Mouse (Mus musculus): ENCODE results near the gene Irgq.
"Not testable (repeated sequence)": the region's sequence is repeated elsewhere in the genome, so short reads cannot be mapped to it uniquely, and the experiment has no call there.

Gene Irgq

DNA sequence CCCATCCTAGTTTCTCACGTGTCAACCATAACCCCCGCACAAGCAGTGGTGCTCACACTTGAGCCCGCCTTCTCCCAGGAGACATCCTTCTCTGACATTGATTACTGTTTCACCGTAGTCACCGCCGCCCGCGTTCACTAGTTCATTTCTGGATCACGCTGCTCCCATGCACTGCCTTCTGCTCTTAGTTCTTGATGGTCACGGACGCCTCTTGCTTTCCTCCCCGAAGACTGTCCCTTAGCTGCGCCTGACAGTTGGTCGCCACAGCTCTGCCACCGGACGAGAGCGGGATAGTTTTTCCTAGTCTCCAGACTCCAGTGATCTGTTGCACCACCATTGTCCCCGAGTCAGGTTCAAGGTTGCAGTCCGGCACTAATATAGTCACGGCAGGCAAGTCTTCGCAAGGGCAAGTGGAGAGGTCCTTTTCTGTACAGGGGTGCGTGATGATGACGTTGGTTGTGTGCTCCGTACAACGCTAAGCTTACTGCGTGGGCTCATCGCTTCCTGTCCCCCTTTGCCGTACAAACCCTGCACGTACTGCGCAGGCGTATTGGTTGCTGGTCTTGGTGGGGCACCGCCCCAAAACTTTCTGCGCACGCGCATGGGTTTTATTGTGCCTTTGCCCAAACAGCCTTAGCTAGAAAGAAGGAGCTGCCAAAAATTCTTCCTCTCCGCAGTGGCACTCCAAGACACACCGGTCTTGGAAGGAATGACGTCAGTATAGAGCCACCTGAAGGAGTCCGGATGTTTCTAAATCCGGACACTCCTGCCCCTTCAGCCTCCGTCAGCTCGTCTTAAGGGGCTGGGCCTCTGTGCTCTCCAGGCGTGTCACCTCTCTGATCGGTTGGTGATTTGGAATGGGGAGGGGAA, at the start of gene Irgq:
Irgq (plus strand) TSS at position 628 of the 870 bp plus-strand sequence.
- peak; percentile 100 for DNase-seq

GRCm38 (mm10) chr7:24480986-24481473, 49.5 kb upstream of the Irgq start:
- DNase-seq = no peak

GRCm38 (mm10) chr7:24481474-24482207, 48.8 kb upstream of the Irgq start, which contains the start of gene Cadm4:
Gene Cadm4 (plus strand): TSS chr7:24482023.
- DNase-seq = peak; percentile 69

DNA sequence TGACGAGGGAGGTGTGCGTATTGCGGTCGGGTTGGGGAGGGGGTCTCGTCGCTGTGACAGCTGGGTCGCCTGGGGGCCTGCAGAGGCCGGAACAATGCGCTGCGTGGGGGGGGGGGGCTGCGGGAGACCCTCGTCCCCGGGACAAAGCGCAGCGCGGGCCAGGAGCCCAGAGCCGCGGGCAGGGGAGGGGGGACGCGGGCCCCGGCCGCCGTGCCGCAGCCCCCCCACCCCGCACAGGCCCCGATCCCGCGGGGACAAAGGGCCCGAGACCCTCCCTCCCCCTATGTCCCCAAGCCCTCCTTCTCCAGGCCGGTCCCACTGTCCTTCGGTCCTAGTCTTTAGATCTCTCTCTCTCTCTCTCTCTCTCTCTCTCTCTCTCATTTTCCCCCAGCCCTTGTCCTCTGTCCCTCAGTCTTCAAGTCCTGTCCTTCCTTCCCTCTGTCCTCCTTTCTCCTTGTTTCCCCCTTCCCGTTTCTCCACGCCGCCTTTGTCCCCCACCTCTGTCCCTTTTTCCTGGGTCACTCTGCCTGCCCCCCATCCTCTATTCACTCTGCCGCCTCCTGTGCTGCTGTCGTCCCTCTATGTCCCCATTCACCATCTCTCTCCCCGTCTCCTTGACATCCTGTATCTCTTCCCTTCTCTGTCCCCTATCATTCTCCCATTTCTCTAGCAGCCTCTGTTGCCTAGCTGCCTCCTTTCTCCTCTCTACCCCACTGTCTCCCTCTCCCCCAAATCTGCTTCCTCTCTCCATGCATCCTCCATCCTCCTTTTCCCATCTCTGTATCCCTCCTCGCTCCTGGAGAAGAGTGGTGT, 48.1 kb upstream of the Irgq start:
- no peak for DNase-seq

DNA sequence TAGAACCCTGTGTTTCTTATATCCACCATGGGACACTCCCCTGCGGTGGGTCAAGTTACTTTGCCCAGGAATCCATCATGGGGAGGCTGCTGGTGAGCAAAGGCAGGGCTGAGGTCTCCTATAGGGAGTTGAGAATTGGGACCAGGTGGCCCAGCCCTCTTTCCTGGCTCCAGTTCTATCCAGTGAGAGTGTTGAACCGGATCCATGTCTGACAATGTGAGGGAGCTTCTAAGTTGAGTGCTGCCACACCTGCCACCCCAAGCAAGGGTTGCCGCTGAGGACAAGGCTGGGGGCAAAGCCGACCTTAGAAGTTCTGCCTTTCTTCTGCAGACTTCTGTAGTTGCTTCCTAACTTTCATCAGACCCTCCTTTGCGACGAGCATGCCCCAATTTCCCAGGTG, 47.2 kb upstream of the Irgq start:
- DNase-seq = not testable (repeated sequence)

- DNase-seq = no peak
Measured at GRCm38 (mm10) chr7:24485481-24485880, 45.0 kb upstream of the Irgq start.

DNA sequence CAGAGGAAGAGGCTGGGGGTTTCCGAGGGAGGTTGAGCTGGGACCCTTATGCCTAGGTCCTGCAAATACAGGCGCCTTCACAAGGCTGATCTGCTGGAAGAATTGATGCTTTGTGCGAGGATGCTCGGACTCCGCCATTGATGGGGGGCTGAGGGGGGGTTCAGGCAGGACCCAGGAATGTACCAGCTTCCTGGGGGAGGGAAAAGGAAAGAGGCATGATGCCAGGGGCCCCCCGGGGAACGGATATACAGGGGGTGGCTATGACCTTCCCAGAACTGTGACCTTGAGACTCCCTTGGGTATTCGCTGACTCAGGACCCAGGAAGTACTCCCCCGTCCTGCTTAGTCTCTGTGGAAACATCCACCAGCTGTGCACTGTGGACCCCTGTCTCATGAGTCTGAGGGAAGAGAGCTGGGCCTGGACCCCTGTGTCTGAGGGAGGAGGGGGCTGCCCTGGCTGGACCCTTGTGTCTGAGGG, 43.8 kb upstream of the Irgq start:
- no peak for DNase-seq

DNA sequence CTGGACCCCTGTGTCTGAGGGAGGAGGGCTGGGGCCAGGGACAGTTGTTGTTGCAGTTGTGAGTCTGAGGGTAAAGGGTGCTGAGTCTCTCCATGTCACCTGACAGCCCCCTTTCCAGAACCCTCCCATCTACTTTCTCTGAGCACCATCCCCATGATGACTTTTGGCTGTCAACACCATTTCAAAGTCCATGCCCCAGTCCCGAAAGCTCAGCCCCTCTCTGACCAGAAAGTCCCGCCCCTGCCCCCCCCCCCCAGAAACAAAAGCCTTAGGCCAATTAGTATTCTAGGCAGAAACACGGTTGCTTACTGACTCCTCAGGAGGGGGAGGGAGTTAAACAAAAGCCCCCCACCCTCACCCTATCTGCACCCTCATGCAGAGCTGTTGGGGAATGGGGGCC, 43.1 kb upstream of the Irgq start:
- no peak for DNase-seq

GRCm38 (mm10) chr7:24488303-24488702, 42.2 kb upstream of the Irgq start:
- DNase-seq = no peak

- no peak for DNase-seq
Measured at GRCm38 (mm10) chr7:24499856-24500577, 30.5 kb upstream of the Irgq start.

DNA sequence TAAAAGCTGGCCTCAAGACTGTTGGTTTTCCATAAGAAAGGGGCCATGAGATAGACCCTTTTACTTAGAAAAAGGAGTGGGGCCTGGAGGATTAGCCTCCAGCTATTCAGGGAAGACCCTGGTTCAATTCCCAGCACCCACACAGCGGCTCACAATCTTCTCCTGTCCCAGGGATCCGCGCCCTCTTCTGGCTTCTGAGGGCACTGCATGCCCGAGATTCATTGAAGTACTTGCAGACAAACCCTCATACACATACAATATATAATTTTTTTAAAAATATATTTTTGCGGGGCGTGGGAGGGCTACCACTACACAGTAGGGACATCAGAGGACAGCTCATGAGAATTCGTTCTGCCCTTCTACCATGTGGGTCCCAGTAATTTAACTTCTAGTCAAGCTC, 29.6 kb upstream of the Irgq start:
- DNase-seq = peak; percentile 56

DNA sequence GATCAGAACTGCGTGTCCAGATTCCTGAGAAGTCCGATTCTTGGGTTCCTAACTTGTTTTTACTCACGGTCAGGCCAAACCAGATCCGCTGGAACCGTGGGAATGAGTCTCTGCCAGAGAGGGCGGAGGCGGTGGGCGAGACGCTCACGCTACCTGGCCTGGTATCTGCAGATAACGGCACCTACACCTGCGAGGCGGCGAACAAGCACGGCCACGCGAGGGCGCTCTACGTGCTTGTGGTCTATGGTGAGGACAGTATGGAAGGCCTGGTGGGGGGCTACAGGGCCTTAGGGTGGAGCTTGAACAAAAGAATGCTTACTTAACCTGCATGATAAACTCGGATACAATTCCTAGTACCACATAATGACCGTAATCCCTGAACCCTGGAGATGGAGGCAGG, 29.0 kb upstream of the Irgq start:
- peak; percentile 56 for DNase-seq

DNA sequence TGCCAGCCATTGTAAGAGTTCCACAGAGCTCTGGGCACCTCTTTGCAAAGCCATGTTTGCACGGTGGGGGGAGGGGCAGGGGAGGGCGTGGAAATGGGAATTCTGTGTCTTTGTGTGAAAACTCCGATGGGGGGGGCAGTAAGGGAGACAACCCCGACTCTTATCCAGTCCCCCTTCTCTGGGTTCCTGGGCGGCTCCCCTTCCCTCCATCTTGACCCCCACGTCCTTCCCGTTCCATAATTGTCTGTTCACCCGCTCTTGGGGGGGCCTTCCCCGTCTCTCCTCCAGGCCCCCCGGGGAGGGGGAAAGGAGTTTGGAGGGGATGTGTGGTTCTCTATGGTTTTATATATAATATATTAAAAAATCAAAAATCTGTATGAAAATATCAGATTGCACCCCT, 26.5 kb upstream of the Irgq start:
- no peak for DNase-seq

DNA sequence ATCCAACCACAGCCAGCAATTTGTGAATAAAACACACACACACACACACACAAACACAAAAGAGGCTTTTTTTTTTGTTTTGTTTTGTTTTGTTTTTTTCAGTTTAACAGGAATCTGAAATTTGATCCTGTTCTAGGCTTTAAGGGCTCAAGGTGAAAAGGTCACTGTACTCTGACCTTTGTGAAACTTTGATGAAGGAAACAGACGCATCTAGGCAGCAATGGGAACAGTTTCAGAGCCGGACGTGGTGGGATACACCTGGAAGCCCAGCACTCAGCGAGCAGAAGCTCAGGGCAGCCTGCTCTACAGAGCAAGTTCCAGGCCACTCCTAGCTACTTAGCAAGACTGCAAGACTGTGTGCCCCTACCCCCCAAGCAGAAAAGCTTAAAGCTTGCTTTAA, 25.6 kb upstream of the Irgq start:
- no peak for DNase-seq

DNA sequence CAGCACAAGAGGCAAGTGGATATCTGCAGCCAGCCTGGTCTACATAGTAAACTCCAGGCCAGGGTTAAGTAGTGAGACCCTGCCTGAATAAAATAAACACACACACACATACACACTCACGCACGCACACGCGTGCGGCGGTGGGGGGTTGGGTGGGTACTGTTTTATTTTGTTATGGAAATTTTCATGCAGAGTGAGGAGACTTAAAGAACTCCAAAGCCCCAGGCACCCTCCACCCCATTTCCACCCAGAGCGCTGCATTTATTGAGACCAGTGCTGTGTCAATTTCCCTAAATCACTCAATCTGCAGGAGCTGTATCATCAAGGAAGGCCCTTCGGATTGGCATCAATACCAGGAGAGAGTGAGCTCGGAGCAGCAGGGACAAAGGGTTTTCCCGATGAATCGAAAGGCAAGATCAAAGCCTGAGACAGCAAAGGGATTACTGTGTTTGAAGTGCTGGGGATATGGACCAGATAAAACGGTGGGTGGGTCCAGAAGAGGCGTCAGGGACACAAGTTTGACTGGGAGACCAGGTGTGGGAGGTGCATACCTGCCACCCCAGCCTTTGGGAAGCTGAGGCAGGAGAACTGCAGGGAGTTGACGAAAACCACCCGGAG, 24.9 kb upstream of the Irgq start:
- DNase-seq = no peak

DNA sequence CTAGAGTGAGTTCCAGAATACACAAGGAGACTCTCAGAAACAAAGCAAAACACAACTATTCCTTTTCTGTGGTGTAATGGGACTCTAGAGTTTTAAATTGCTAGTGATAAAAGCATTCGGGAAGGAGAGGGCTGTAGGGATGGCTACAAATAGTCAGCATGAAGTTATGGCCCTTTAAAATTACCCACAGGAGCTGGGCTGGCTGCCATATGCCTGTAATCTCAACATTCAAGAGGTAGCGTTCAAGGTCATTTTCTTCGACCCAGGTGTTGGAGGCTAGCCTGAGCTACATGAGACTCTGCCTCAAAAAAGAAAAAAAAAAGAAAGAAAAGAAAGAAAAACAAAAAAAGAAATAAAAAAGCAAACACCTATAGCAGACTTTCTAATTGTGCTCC, 24.4 kb upstream of the Irgq start:
- DNase-seq = no peak

DNA sequence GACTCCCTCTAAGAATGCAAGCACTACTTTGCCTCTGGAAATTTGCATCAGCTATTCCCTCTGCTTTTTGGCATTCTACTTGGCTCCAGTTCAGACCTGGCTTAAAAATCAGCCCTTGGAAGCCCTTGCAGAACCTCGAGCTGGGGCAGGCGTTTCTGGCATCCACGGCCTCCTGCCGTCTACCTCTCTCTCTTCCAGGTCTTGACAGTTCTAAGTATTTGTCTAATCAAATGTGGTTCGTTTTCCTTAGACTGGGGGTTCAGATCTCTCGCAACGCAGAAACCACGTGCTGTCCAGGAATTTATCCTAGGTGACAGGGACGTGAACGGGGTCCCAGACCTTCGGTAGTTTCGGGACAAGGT, 24.0 kb upstream of the Irgq start:
- DNase-seq = peak; percentile 31

DNA sequence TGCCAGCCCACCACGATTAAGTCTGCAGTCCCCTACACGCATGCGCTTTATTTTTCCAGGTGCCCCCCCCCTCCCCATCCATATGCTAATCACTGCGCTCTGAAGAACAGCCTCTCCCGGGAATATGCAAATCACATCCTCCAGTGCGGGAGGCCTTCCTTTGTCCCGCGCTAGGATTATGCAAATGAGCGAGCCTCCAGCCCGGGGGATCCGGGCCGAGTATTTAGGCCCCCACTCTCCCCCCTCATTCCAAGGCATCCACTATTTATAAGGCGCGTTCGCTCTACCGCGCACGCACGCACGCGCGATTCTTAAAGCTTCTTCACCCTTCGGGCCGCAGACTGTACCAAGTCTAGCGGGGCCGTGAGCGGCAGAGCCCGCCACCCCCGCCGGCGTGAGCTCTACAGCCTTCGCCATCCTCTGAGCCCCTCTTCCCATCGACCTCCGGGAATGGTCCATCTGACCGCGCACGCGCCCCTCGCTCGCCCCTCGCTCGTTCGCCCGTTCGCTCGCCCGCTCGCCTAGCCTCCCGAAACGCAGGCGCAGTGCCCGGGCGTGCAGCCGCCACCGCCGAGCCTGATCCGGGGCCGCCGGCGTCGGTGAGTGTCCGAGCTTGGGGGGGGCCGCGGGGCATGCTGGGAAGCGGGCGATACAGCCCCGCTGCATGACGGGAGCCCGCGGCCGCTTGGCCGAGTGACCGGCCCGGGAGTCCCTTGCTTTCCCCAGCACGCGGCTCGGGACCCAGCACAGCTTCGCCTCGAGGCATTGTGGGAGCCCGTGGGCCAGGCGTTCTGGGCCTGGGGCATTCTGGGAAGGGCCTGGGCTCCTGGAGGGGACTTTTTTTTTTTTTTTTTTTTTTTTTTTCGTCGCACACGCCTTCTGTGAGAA, 23.4 kb upstream of the Irgq start, which contains the start of gene Zfp428:
Zfp428 (plus strand) TSS at position 169 of the 888 bp plus-strand sequence.
- peak; percentile 87 for DNase-seq

DNA sequence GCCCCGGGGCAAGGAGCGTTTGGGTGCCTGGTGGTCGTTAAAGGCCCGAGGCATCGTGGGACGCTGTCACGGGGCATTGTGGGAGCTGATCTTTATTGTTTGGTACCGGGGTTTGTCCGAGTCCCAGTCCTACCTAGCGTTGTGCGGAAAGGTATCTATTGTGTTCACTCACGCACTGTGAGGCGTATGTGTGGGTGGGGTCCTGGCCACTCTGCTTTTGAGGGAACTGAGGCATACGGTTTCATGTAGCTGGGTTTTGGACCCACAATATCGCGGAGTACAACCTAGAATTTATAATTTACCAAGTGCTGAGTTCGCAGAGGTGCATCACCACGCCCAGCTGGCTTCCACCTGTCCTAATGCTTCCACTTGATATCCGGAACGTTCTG, 22.8 kb upstream of the Irgq start:
- no peak for DNase-seq

DNA sequence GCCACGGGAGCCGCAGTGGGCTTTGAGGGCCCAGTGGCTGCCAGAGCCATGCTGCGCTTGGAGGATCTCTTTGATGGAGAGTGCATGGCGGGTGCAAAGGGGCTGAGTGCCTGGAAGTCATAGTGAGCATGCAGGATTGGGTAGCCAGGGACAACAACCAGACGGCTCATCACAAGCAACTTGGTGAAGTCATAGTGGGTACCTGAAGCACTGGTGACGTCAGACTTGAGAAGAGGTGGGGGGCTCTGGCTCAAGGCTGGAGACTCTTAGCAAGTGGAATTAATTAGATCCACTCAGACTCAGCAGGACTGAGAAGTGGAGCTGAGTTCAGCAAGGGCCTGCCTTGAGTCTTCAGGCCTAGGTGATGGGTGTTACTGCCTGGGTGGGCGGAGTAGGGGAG, 18.1 kb upstream of the Irgq start, which contains the start of gene AC161166.1:
AC161166.1 (minus strand) TSS at position 101 of the 400 bp plus-strand sequence.
- DNase-seq = no peak

DNA sequence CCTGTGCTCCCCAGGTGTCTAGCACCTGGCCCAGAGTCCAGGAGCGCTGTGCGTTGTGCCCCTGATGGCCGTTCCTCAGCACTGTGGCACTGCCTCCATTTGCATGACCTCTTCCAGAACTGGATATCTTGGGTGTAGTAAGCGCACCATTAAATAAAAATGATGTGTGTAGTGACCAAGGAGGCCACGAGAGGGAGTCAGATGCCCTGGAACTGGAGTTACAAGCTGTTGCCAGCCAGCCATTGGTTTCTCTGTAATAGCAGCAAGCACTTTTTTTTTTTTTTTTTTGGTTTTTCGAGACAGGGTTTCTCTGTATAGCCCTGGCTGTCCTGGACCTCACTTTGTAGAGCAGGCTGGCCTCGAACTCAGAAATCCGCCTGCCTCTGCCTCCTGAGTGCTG, 14.2 kb upstream of the Irgq start:
- not testable (repeated sequence) for DNase-seq
